Mouse (Mus musculus): ENCODE data around the gene Dnajb11. TPM values are rescaled to one million over a fixed set of nuclear protein-coding genes. Genes with fewer than 3 reads are reported as not detected.

Gene Dnajb11
- polyA plus RNA-seq (2012; rRNA removed; ENCODE audit: low replicate concordance) = 10.1 and 18.6 TPM in 2 replicates

GRCm38 (mm10) chr16:22857431-22858113 lies at the start of gene Dnajb11, which contains the start of gene Tbccd1:
Gene Dnajb11, plus strand, starts transcription at chr16:22857845.
Gene Tbccd1, minus strand, starts transcription at chr16:22857669.

GRCm38 (mm10) chr16:22811477-22811876 lies 46.2 kb upstream of the Dnajb11 start, which contains the start of gene Crygs:
Gene Crygs, minus strand, starts transcription at chr16:22811577.

GRCm38 (mm10) chr16:22890683-22891510 lies 33.3 kb downstream of the Dnajb11 start, which contains the start of gene Ahsg:
Gene Ahsg, plus strand, starts transcription at chr16:22891277.

GRCm38 (mm10) chr16:22918034-22918433 lies 60.4 kb downstream of the Dnajb11 start, which contains the start of gene Fetub:
Gene Fetub, plus strand, starts transcription at chr16:22918334.

Other genes starting within 250 kb of the Dnajb11 start
- 0.11 and 0.13 TPM in 2 replicates for gene Dgkg, start 200.6 kb upstream of the Dnajb11 start, polyA plus RNA-seq (2012; rRNA removed; ENCODE audit: low replicate concordance)
- gene Crygs, start 46.3 kb upstream of the Dnajb11 start, polyA plus RNA-seq (2012; rRNA removed; ENCODE audit: low replicate concordance) = not detected in 2 replicates
- gene Tbccd1, start 176 bp upstream of the Dnajb11 start, polyA plus RNA-seq (2012; rRNA removed; ENCODE audit: low replicate concordance) = 8.6 and 17.7 TPM in 2 replicates
- 0.27 and 41.7 TPM in 2 replicates for gene Ahsg, start 33.4 kb downstream of the Dnajb11 start, polyA plus RNA-seq (2012; rRNA removed; ENCODE audit: low replicate concordance)
- gene Fetub, start 60.5 kb downstream of the Dnajb11 start, polyA plus RNA-seq (2012; rRNA removed; ENCODE audit: low replicate concordance) = 0.33 and 1.5 TPM in 2 replicates
- gene Hrg, start 93.2 kb downstream of the Dnajb11 start, polyA plus RNA-seq (2012; rRNA removed; ENCODE audit: low replicate concordance) = 0.96 TPM in 1 of 2 replicates, not detected in the other
- 0.39 and 2.0 TPM in 2 replicates for gene Kng2, start 171.6 kb downstream of the Dnajb11 start, polyA plus RNA-seq (2012; rRNA removed; ENCODE audit: low replicate concordance)
- 1.0 TPM in 1 of 2 replicates, not detected in the other for gene Kng1, start 200.0 kb downstream of the Dnajb11 start, polyA plus RNA-seq (2012; rRNA removed; ENCODE audit: low replicate concordance)
- 52.6 and 165 TPM in 2 replicates for gene Eif4a2, start 249.6 kb downstream of the Dnajb11 start, polyA plus RNA-seq (2012; rRNA removed; ENCODE audit: low replicate concordance)

Measured in mammary gland, adult 2 months (tissue).